Mouse (Mus musculus) cerebellum, adult 2 months (tissue): ENCODE measurements at regions not wholly inside any gene's neighbourhood (a gene's known extent, or its start where the extent isn't known, plus 50 kb on each side); places are given as distances from the start of the nearest gene placed in this dataset.

Experiments
- CTCF ChIP-seq: fragments of 200-500 bp; IDR thresholded peaks from 2 replicates; pipeline ENCODE4 v1.5.1; 2011; ENCODE audit warnings: low read depth, mild to moderate bottlenecking, control low read depth, low read length, moderate library complexity, borderline replicate concordance; ENCODE audit not compliant: insufficient read depth
- POLR2A ChIP-seq: fragments of 200-500 bp; IDR thresholded peaks from 2 replicates; pipeline ENCODE4 v1.6.1; 2011; ENCODE audit warnings: low read length, control low read depth, borderline replicate concordance; ENCODE audit not compliant: insufficient read depth

DNA sequence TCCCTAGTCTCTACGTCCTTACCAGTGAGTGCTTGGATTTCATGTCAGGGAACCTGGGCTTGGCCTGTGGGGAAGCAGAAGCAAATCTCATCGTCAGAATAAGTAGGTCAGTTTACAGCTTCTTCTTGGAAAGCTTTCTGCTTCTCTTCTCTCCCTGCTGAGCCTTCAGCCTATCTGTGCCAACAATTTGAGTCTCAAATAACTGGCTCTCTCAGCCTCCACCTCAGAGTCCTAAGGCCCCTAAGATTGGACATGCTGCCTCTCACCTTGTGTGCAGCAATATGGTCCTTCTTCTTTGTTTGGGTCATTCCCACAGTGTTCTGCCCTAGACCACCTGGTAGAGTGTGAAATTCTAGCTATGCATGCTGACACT lies 156.0 kb upstream of the Ngly1 start:
- no peak for TF ChIP-seq CTCF
- TF ChIP-seq POLR2A, result no peak
